ENCODE assay signal across 9 mouse cellular contexts in genomic region chr2:7395473-7395872, GRCm38 (mm10).
DNase-seq lines count a peak whose midpoint lies in the region; ATAC-seq and TF ChIP-seq lines count a peak whose summit lies in the region.
"Had no signal": no experiment of that assay in that cellular context is flagged by ENCODE, and none has a peak within 500 bp of the region (broad histone marks: within the 10 kb centered on the region; RNA-seq: fewer than 3 reads in every experiment).

No protein-coding gene starts in this region.

- H3K9ac ChIP-seq in forebrain, embryonic 15.5 days (replicated peaks): peak overlapping the region; percentile 53
- peak overlapping the region; percentile 31; the same call in 1 of the 2 replicates for H3K9ac ChIP-seq in midbrain, embryonic 15.5 days

- TF ChIP-seq POLR2A in cerebellum, adult 2 months (IDR thresholded peaks at IDR 0.05; ENCODE audit: borderline replicate concordance, insufficient read depth, low read length): no peak

- H3K4me3 ChIP-seq in cerebellum, adult 2 months (replicated peaks; ENCODE audit: insufficient read depth, low read depth, low read length): peak overlapping the region; percentile 54
- peak overlapping the region; percentile 67 for H3K4me3 ChIP-seq in layer of hippocampus, adult 2 months
- H3K4me3 ChIP-seq in forebrain, embryonic 15.5 days: peak overlapping the region; percentile 40
- H3K4me3 ChIP-seq in midbrain, embryonic 15.5 days: peak overlapping the region; percentile 38

- H3K27ac ChIP-seq in cerebellum, adult 2 months (ENCODE audit: insufficient read depth, low read length): no peak overlapping the region
- peak overlapping the region; percentile 97 for H3K27ac ChIP-seq in layer of hippocampus, adult 2 months
- peak overlapping the region; percentile 67 for H3K27ac ChIP-seq in forebrain, embryonic 15.5 days (replicated peaks)
- peak overlapping the region; percentile 61; the same call in 1 of the 2 replicates for H3K27ac ChIP-seq in midbrain, embryonic 15.5 days

- peak; percentile 51 for ATAC-seq in forebrain, embryonic 15.5 days (replicated peaks)
- peak; percentile 89 for ATAC-seq in midbrain, embryonic 15.5 days (replicated peaks)
- ATAC-seq in megakaryocyte progenitor cell, adult 5-6 weeks (replicated peaks; ENCODE audit: poor library complexity): no peak

- TF ChIP-seq CTCF in cerebellum, adult 2 months (IDR thresholded peaks at IDR 0.05; ENCODE audit: borderline replicate concordance, insufficient read depth, low read depth, low read length): no peak
- TF ChIP-seq CTCF in layer of hippocampus, adult 2 months (conservative IDR thresholded peaks at IDR 0.05): no peak

- H3K4me2 ChIP-seq in forebrain, embryonic 15.5 days (replicated peaks): peak overlapping the region; percentile 60
- H3K4me2 ChIP-seq in midbrain, embryonic 15.5 days: peak overlapping the region; percentile 63

- WGBS in cerebellum, adult 2 months: 22% methylated on average over 7 of the region's 7 CpGs
- 9% methylated on average over 7 of the region's 7 CpGs for WGBS in forebrain, embryonic 15.5 days
- WGBS in midbrain, embryonic 15.5 days: 19% methylated on average over 7 of the region's 7 CpGs

- DNase-seq in cerebellum, adult 2 months: peak in 1 of 2 experiments; percentile 5
- DNase-seq in cerebellum, adult 11-12 months: no peak
- DNase-seq in layer of hippocampus, adult 2 months (ENCODE audit: low spot score in 2 of 2): peak in 1 of 2 experiments; percentile 29
- no peak for DNase-seq in layer of hippocampus, postnatal 14 days (ENCODE audit: low spot score in 2 of 2)
- no peak for DNase-seq in lung, postnatal 14 days
- DNase-seq: gastrocnemius, postnatal 36 days had no signal

- no peaks in the 10 kb centered on the region for H3K36me3 ChIP-seq in forebrain, embryonic 15.5 days
- no peaks in the 10 kb centered on the region for H3K36me3 ChIP-seq in midbrain, embryonic 15.5 days (replicated peaks)

- no peaks in the 10 kb centered on the region for H3K9me3 ChIP-seq in forebrain, embryonic 15.5 days
- H3K9me3 ChIP-seq in midbrain, embryonic 15.5 days: no peaks in the 10 kb centered on the region

- H3K4me1 ChIP-seq in cerebellum, adult 2 months (ENCODE audit: control insufficient read depth, insufficient read depth, low read length): peaks cover 4% of the 10 kb centered on the region
- H3K4me1 ChIP-seq in forebrain, embryonic 15.5 days: peaks cover 15% of the 10 kb centered on the region; the same call in 1 of the 2 replicates
- H3K4me1 ChIP-seq in midbrain, embryonic 15.5 days: no peaks in the 10 kb centered on the region

- H3K27me3 ChIP-seq in cerebellum, adult 2 months (ENCODE audit: control insufficient read depth, insufficient read depth, low read length): no peaks in the 10 kb centered on the region
- H3K27me3 ChIP-seq in forebrain, embryonic 15.5 days: no peaks in the 10 kb centered on the region
- no peaks in the 10 kb centered on the region for H3K27me3 ChIP-seq in midbrain, embryonic 15.5 days (replicated peaks)
